Mouse (Mus musculus): ENCODE results near the gene Zfp628. TPM values are rescaled to one million over a fixed set of nuclear protein-coding genes. Genes with fewer than 3 reads are reported as not detected.

Zfp628 gene
- 10 to 100 TPM; 32.8 to 34.2 TPM for total RNA-seq (2023)

GRCm38 (mm10) chr7:4915007-4915665 is at the start of gene Zfp628:
TSS of gene Zfp628 (plus strand) at chr7:4915217.

GRCm38 (mm10) chr7:4870133-4870532 is 44.9 kb upstream of the Zfp628 start, which contains the start of gene Isoc2b:
TSS of gene Isoc2b (minus strand) at chr7:4870258.

GRCm38 (mm10) chr7:4876753-4877221 is 38.2 kb upstream of the Zfp628 start, which contains the start of gene Isoc2a:
TSS of gene Isoc2a (plus strand) at chr7:4877153.

GRCm38 (mm10) chr7:4906466-4906950 is 8.5 kb upstream of the Zfp628 start, which contains the start of gene Gm36210:
TSS of gene Gm36210 (minus strand) at chr7:4906516.

GRCm38 (mm10) chr7:4921824-4922482 is 6.9 kb downstream of the Zfp628 start, which contains the start of gene Nat14:
TSS of gene Nat14 (plus strand) at chr7:4922028.

GRCm38 (mm10) chr7:4925441-4926381 is 10.7 kb downstream of the Zfp628 start, which contains the start of gene Ssc5d:
TSS of gene Ssc5d (plus strand) at chr7:4925785.

GRCm38 (mm10) chr7:4964272-4964671 is 49.3 kb downstream of the Zfp628 start, which contains the start of gene Sbk2:
TSS of gene Sbk2 (minus strand) at chr7:4964406.

GRCm38 (mm10) chr7:4971068-4971467 is 56.1 kb downstream of the Zfp628 start, which contains the start of gene Sbk3:
TSS of gene Sbk3 (minus strand) at chr7:4971168.

Other genes starting within 250 kb of the Zfp628 start
- 10 to 100 TPM; 52.2 to 54.9 TPM for gene Hspbp1, start 230.1 kb upstream of the Zfp628 start, total RNA-seq (2023)
- not detected for gene Brsk1, start 224.6 kb upstream of the Zfp628 start, total RNA-seq (2023)
- 1 to 10 TPM; 2.9 to 3.5 TPM for gene Tmem150b, start 190.0 kb upstream of the Zfp628 start, total RNA-seq (2023)
- gene Kmt5c, start 175.1 kb upstream of the Zfp628 start, total RNA-seq (2023): 100 to 1,000 TPM; 100 to 105 TPM
- gene Cox6b2, start 162.1 kb upstream of the Zfp628 start, total RNA-seq (2023): 1 to 10 TPM; 2.7 to 6.8 TPM
- gene Fam71e2, start 143.9 kb upstream of the Zfp628 start, total RNA-seq (2023): not detected
- gene Il11, start 132.4 kb upstream of the Zfp628 start, total RNA-seq (2023): not detected
- not detected for gene Tmem190, start 132.3 kb upstream of the Zfp628 start, total RNA-seq (2023)
- gene Tmem238, start 125.6 kb upstream of the Zfp628 start, total RNA-seq (2023): 1 to 10 TPM; 2.2 to 3.2 TPM
- gene Rpl28, start 122.3 kb upstream of the Zfp628 start, total RNA-seq (2023): 1,000 to 10,000 TPM; 1,616 to 1,738 TPM
- 100 to 1,000 TPM; 115 to 155 TPM for gene Ube2s, start 102.6 kb upstream of the Zfp628 start, total RNA-seq (2023)
- gene Shisa7, start 70.5 kb upstream of the Zfp628 start, total RNA-seq (2023): 1 to 10 TPM; 1.5 to 2.2 TPM
- 10 to 100 TPM in 1 of 2 experiments, 1 to 10 TPM in 1; 8.1 to 13.1 TPM for gene Isoc2b, start 45.0 kb upstream of the Zfp628 start, total RNA-seq (2023)
- gene Isoc2a, start 38.1 kb upstream of the Zfp628 start, total RNA-seq (2023): 10 to 100 TPM; 11.1 to 11.2 TPM
- gene Gm36210, start 8.7 kb upstream of the Zfp628 start, total RNA-seq (2023): not detected
- gene Nat14, start 6.8 kb downstream of the Zfp628 start, total RNA-seq (2023): 10 to 100 TPM in 1 of 2 experiments, 1 to 10 TPM in 1; 6.6 to 10.6 TPM
- under 1 TPM in 1 of 2 experiments, not detected in 1; 0.41 TPM for gene Ssc5d, start 10.6 kb downstream of the Zfp628 start, total RNA-seq (2023)
- under 1 TPM; 0.33 to 0.87 TPM for gene Sbk2, start 49.2 kb downstream of the Zfp628 start, total RNA-seq (2023)
- not detected for gene Sbk3, start 56.0 kb downstream of the Zfp628 start, total RNA-seq (2023)
- gene Zfp579, start 80.9 kb downstream of the Zfp628 start, total RNA-seq (2023): 10 to 100 TPM; 20.7 to 31.7 TPM
- gene Zfp524, start 99.2 kb downstream of the Zfp628 start, total RNA-seq (2023): 10 to 100 TPM; 10.5 to 12.3 TPM
- gene Fiz1, start 99.5 kb downstream of the Zfp628 start, total RNA-seq (2023): 10 to 100 TPM; 54.8 to 57.0 TPM
- not detected for gene Gm44973, start 100.3 kb downstream of the Zfp628 start, total RNA-seq (2023)
- 10 to 100 TPM; 47.6 to 56.7 TPM for gene Zfp865, start 105.2 kb downstream of the Zfp628 start, total RNA-seq (2023)
- gene Ccdc106, start 105.3 kb downstream of the Zfp628 start, total RNA-seq (2023): not detected
- not detected for gene 4632433K11Rik, start 118.9 kb downstream of the Zfp628 start, total RNA-seq (2023)
- 1 to 10 TPM; 5.8 to 7.0 TPM for gene Zfp784, start 123.2 kb downstream of the Zfp628 start, total RNA-seq (2023)
- gene Zfp580, start 136.3 kb downstream of the Zfp628 start, total RNA-seq (2023): 1 to 10 TPM; 4.0 to 4.5 TPM
- 100 to 1,000 TPM; 521 to 558 TPM for gene U2af2, start 146.9 kb downstream of the Zfp628 start, total RNA-seq (2023)
- 100 to 1,000 TPM; 220 to 234 TPM for gene Epn1, start 165.0 kb downstream of the Zfp628 start, total RNA-seq (2023)
- gene Rfpl4, start 201.7 kb downstream of the Zfp628 start, total RNA-seq (2023): not detected
- 1 to 10 TPM in 1 of 2 experiments, not detected in 1; 1.1 TPM for gene Rasl2-9, start 210.7 kb downstream of the Zfp628 start, total RNA-seq (2023)
- not detected for gene Vmn1r55, start 234.5 kb downstream of the Zfp628 start, total RNA-seq (2023)